Mouse (Mus musculus): ENCODE data around the gene Atpaf1. TPM values are rescaled to one million over a fixed set of nuclear protein-coding genes. Genes with fewer than 3 reads are reported as not detected.

Atpaf1 gene
- polyA plus RNA-seq, 1 experiment from 2014 or later: 51.1 TPM

GRCm38 (mm10) chr4:115799981-115800380 lies 15.4 kb downstream of the Atpaf1 start:
- no peak for DNase-seq (ENCODE audit: low spot score)

GRCm38 (mm10) chr4:115812326-115812725 lies 27.7 kb downstream of the Atpaf1 start:
- no peak for DNase-seq (ENCODE audit: low spot score)

GRCm38 (mm10) chr4:115815606-115816005 lies 31.0 kb downstream of the Atpaf1 start:
- no peak for DNase-seq (ENCODE audit: low spot score)

- DNase-seq (ENCODE audit: low spot score): no peak
These were observed 35.6 kb downstream of the Atpaf1 start for GRCm38 (mm10) chr4:115820199-115820598.

GRCm38 (mm10) chr4:115820944-115821343 lies 36.3 kb downstream of the Atpaf1 start:
- no peak for DNase-seq (ENCODE audit: low spot score)

- no peak for DNase-seq (ENCODE audit: low spot score)
These were observed 36.8 kb downstream of the Atpaf1 start for GRCm38 (mm10) chr4:115821431-115821830.

GRCm38 (mm10) chr4:115821928-115822327 lies 37.3 kb downstream of the Atpaf1 start:
- DNase-seq (ENCODE audit: low spot score): no peak

- no peak for DNase-seq (ENCODE audit: low spot score)
These were observed 39.6 kb downstream of the Atpaf1 start for GRCm38 (mm10) chr4:115824178-115824577.

- DNase-seq (ENCODE audit: low spot score): no peak
These were observed 40.7 kb downstream of the Atpaf1 start for GRCm38 (mm10) chr4:115825271-115825670.

GRCm38 (mm10) chr4:115827066-115827465 lies 42.5 kb downstream of the Atpaf1 start:
- no peak for DNase-seq (ENCODE audit: low spot score)

GRCm38 (mm10) chr4:115827535-115827887 lies 42.9 kb downstream of the Atpaf1 start:
- peak; percentile 30 for DNase-seq (ENCODE audit: low spot score)

- peak; percentile 64 for DNase-seq (ENCODE audit: low spot score)
These were observed 43.4 kb downstream of the Atpaf1 start, which contains the start of gene Mob3c for GRCm38 (mm10) chr4:115827888-115828571. Gene Mob3c, plus strand, starts transcription at chr4:115828092.

GRCm38 (mm10) chr4:115828572-115828902 lies 43.9 kb downstream of the Atpaf1 start:
- no peak for DNase-seq (ENCODE audit: low spot score)

- no peak for DNase-seq (ENCODE audit: low spot score)
These were observed 45.9 kb downstream of the Atpaf1 start for GRCm38 (mm10) chr4:115830491-115830890.

- no peak for DNase-seq (ENCODE audit: low spot score)
These were observed 46.6 kb downstream of the Atpaf1 start for GRCm38 (mm10) chr4:115831221-115831620.

GRCm38 (mm10) chr4:115832040-115832439 lies 47.4 kb downstream of the Atpaf1 start:
- no peak for DNase-seq (ENCODE audit: low spot score)

GRCm38 (mm10) chr4:115835576-115835975 lies 51.0 kb downstream of the Atpaf1 start:
- no peak for DNase-seq (ENCODE audit: low spot score)

GRCm38 (mm10) chr4:115838196-115838595 lies 53.6 kb downstream of the Atpaf1 start:
- DNase-seq (ENCODE audit: low spot score): peak; percentile 34

GRCm38 (mm10) chr4:115838696-115839641 lies 54.4 kb downstream of the Atpaf1 start, which contains the start of gene Mknk1:
Gene Mknk1, plus strand, starts transcription at chr4:115839198.
- DNase-seq (ENCODE audit: low spot score): peak; percentile 96

GRCm38 (mm10) chr4:115839956-115840355 lies 55.3 kb downstream of the Atpaf1 start:
- DNase-seq (ENCODE audit: low spot score): no peak

- DNase-seq (ENCODE audit: low spot score): no peak
These were observed 56.2 kb downstream of the Atpaf1 start for GRCm38 (mm10) chr4:115840842-115841241.

- DNase-seq (ENCODE audit: low spot score): no peak
These were observed 62.0 kb downstream of the Atpaf1 start for GRCm38 (mm10) chr4:115846656-115847055.

All from thymus, postnatal 0 days (tissue).